Mouse (Mus musculus) midbrain, postnatal 0 days (tissue): ENCODE measurements around the gene Ccdc153. TPM values are rescaled to one million over a fixed set of nuclear protein-coding genes. Genes with fewer than 3 reads are reported as not detected.
A peak's percentile ranks its signal among the peaks of the same experiment; 100 is the strongest.

Experiments used
- ATAC-seq: fragments of 200-750 bp; cut with Nextera tagmentation; 2 replicates; pipeline ENCODE4 v1.8.0; 2017; ENCODE audit warnings: moderate number of reproducible peaks, mild to moderate bottlenecking, moderate TSS enrichment, moderate library complexity; ENCODE audit not compliant: low FRiP score
- DNase-seq: peaks from one replicate; pipeline ENCODE4 v3.0.0-alpha.2; 2015; ENCODE audit warnings: low spot score
- H3K27ac ChIP-seq: fragments of 300-500 bp; sonication (generic); 2 replicates; pipeline ENCODE4 v1.5.1; 2014; ENCODE audit warnings: low read depth, mild to moderate bottlenecking, low read length, mixed read lengths
- H3K27me3 ChIP-seq: fragments of 300-500 bp; sonication (generic); 2 replicates; pipeline ENCODE4 v1.6.1; 2014; ENCODE audit warnings: low read length, control low read depth, mixed read lengths; ENCODE audit not compliant: insufficient read depth
- H3K36me3 ChIP-seq: fragments of 300-500 bp; sonication (generic); 2 replicates; pipeline ENCODE4 v1.6.1; 2014; ENCODE audit warnings: low read length, control low read depth, mixed read lengths; ENCODE audit not compliant: insufficient read depth
- H3K4me1 ChIP-seq: fragments of 300-500 bp; sonication (generic); 2 replicates; pipeline ENCODE4 v1.6.1; 2014; ENCODE audit warnings: mild to moderate bottlenecking, control low read depth, antibody characterized with exemption, low read length, mixed read lengths; ENCODE audit not compliant: insufficient read depth
- H3K4me2 ChIP-seq: fragments of 300-500 bp; sonication (generic); 2 replicates; pipeline ENCODE4 v1.6.1; 2014; ENCODE audit warnings: low read depth, mild to moderate bottlenecking, low read length, mixed read lengths; ENCODE audit not compliant: poor library complexity, severe bottlenecking
- H3K4me3 ChIP-seq: fragments of 300-500 bp; sonication (generic); 2 replicates; pipeline ENCODE4 v1.5.1; 2014; ENCODE audit warnings: low read depth, mild to moderate bottlenecking, low read length, moderate library complexity
- H3K9ac ChIP-seq: fragments of 300-500 bp; sonication (generic); replicated peaks from 2 replicates; pipeline ENCODE4 v1.6.1; 2014; ENCODE audit warnings: mild to moderate bottlenecking, low read length, moderate library complexity, mixed read lengths; ENCODE audit not compliant: poor library complexity, severe bottlenecking
- H3K9me3 ChIP-seq: fragments of 300-500 bp; sonication (generic); 2 replicates; pipeline ENCODE4 v1.6.1; 2016; ENCODE audit warnings: low read length, control low read depth
- CTCF ChIP-seq: IDR thresholded peaks from 2 replicates; pipeline ENCODE4 v1.5.1; 2016; ENCODE audit warnings: antibody characterized with exemption, mild to moderate bottlenecking
- WGBS: fragments of 180-500 bp; shearing (Covaris S2); extraction: QIAGEN DNeasy Blood & Tissue Kit; methylation state at CpG from one replicate; pipeline ENCODE4 v1.1.7; 2014; 5-methylcytosine and 5-hydroxymethylcytosine counted together
- polyA plus RNA-seq: library from polyadenylated mRNA; unstranded; fragments of >200 nt; fragmentation: Nextera tagmentation; extraction: Ambion mirVana; gene quantifications from 2 replicates; pipeline ENCODE4 v1.2.1, GENCODE M21; 2015
- total RNA-seq: library from RNA; depleted of rRNA; stranded (reverse); fragments of >200 nt; gene quantifications from 2 replicates; pipeline ENCODE4 v1.2.3, GENCODE M21; 2014

The Ccdc153 gene
- total and polyA plus RNA-seq, 2 experiments from 2014 or later, result 2.7 to 6.1 TPM

GRCm38 (mm10) chr9:44241418-44241817 is 942 bp downstream of the Ccdc153 start:
- Histone ChIP-seq H3K9me3 (no peaks in the 10 kb centered on the region), H3K27me3 (no peaks in the 10 kb centered on the region), H3K36me3 (no peaks in the 10 kb centered on the region), H3K4me3 (no peak overlapping the region), H3K27ac (no peak overlapping the region), H3K4me1 (no peaks in the 10 kb centered on the region), H3K4me2 (no peak overlapping the region), H3K9ac (no peak overlapping the region)
- no peak for ATAC-seq
- 77% methylated on average over 9 of the region's 9 CpGs for WGBS
- no peak for TF ChIP-seq CTCF
- no peak for DNase-seq

- DNase-seq, result no peak
Measured at GRCm38 (mm10) chr9:44243621-44244020, 3.1 kb downstream of the Ccdc153 start.

GRCm38 (mm10) chr9:44247907-44248306 is 7.4 kb downstream of the Ccdc153 start:
- no peak for TF ChIP-seq CTCF
- WGBS, result 82% methylated on average over 6 of the region's 6 CpGs

More at GRCm38 (mm10) chr9:44243621-44244020, 3.1 kb downstream of the Ccdc153 start:
- Histone ChIP-seq H3K36me3 (no peaks in the 10 kb centered on the region), H3K4me1 (no peaks in the 10 kb centered on the region), H3K9ac (no peak overlapping the region), H3K27ac (no peak overlapping the region), H3K4me3 (no peak overlapping the region), H3K4me2 (no peak overlapping the region), H3K27me3 (no peaks in the 10 kb centered on the region), H3K9me3 (no peaks in the 10 kb centered on the region)
- no peak for TF ChIP-seq CTCF
- WGBS, result 56% methylated on average over 2 of the region's 2 CpGs
- ATAC-seq, result no peak

GRCm38 (mm10) chr9:44249181-44250146 is 9.0 kb downstream of the Ccdc153 start:
- H3K9me3 ChIP-seq, result no peaks in the 10 kb centered on the region
- DNase-seq (peak; percentile 57), ATAC-seq (no peak)
- H3K36me3 ChIP-seq, result no peaks in the 10 kb centered on the region
- 46% methylated on average over 26 of the region's 26 CpGs for WGBS
- H3K9ac ChIP-seq, result no peak overlapping the region
- no peak overlapping the region for H3K27ac ChIP-seq
- H3K4me1 ChIP-seq, result peaks cover 22% of the 10 kb centered on the region
- H3K4me2 ChIP-seq, result no peak overlapping the region
- TF ChIP-seq CTCF, result peak; percentile 68
- no peaks in the 10 kb centered on the region for H3K27me3 ChIP-seq
- H3K4me3 ChIP-seq, result no peak overlapping the region

More at GRCm38 (mm10) chr9:44247907-44248306, 7.4 kb downstream of the Ccdc153 start:
- no peak overlapping the region for H3K4me3 ChIP-seq
- no peak overlapping the region for H3K27ac ChIP-seq
- no peak for DNase-seq
- H3K4me1 ChIP-seq, result 0 out of 2 replicates have a peak, but pooled peaks cover 8% of the 10 kb centered on the region
- no peaks in the 10 kb centered on the region for H3K9me3 ChIP-seq
- no peak overlapping the region for H3K9ac ChIP-seq
- no peaks in the 10 kb centered on the region for H3K27me3 ChIP-seq
- no peak for ATAC-seq
- H3K36me3 ChIP-seq, result no peaks in the 10 kb centered on the region
- H3K4me2 ChIP-seq, result no peak overlapping the region

DNA sequence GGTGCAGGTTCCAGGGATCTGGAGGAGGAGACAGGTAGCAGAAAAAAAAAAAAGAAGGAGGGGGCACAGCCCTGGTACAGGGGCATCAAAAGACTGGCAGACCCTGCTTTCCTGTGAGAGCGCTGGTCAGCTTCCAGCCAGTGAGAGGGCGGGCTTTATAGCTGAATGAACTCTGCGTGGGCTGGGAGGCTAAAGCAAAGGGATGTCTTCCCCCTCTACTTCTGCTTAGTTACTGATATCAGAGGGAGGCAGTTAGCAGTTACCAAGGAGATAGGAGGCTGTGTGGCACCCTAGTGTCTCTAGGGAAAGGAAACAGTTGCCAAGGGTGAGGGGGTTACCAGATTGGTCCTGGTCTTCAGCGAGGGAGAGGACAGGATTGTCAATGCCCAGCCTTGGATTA is 10.0 kb downstream of the Ccdc153 start:
- peak; percentile 31 for DNase-seq
- 37% methylated on average over 4 of the region's 4 CpGs for WGBS
- H3K4me3 ChIP-seq, result no peak overlapping the region

DNA sequence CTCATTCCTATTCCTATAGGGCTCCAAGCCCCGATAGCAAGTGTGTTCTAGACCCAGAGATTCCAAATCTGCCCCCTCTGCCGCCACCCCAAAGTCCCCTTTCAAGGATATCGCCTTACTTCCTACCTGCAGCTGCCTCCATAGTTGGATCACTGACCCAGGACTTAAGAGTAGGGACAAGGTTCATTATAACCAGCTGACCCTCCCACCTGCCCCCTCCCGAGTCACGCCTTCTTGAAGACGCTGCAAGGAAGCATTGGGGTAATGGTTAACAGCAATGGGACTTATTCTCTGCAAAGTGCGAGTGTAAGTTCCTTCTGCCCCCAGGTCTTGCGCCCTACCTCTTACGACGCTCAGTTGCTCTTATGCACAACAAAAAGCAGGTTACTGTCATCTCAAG is 10.8 kb downstream of the Ccdc153 start, which contains the start of gene Pdzd3:
Pdzd3 (minus strand) TSS at position 158 of the 400 bp plus-strand sequence.
- ATAC-seq, result no peak
- 91% methylated on average over 10 of the region's 10 CpGs for whole genome bisulfite sequencing

More for the DNA sequence above, 10.0 kb downstream of the Ccdc153 start:
- no peak overlapping the region for H3K4me2 ChIP-seq
- no peaks in the 10 kb centered on the region for H3K36me3 ChIP-seq
- no peak overlapping the region for H3K9ac ChIP-seq
- TF ChIP-seq CTCF, result no peak
- no peak overlapping the region for H3K27ac ChIP-seq
- no peak for ATAC-seq
- peaks cover 32% of the 10 kb centered on the region for H3K4me1 ChIP-seq
- no peaks in the 10 kb centered on the region for H3K9me3 ChIP-seq
- H3K27me3 ChIP-seq, result no peaks in the 10 kb centered on the region

More for the DNA sequence above, 10.8 kb downstream of the Ccdc153 start, which contains the start of gene Pdzd3:
- Histone ChIP-seq H3K4me3 (no peak within 1 kb of the TSS), H3K4me1 (peaks cover 33% of the 10 kb centered on the region), H3K36me3 (no peaks in the 10 kb centered on the region), H3K9ac (no peak within 1 kb of the TSS), H3K27me3 (no peaks in the 10 kb centered on the region), H3K27ac (no peak within 1 kb of the TSS), H3K4me2 (no peak within 1 kb of the TSS), H3K9me3 (no peaks in the 10 kb centered on the region)
- no peak for TF ChIP-seq CTCF
- DNase-seq, result no peak
